Mouse (Mus musculus) embryonic facial prominence, embryonic 13.5 days (tissue): Measurements from ENCODE around the gene Herc2. TPM values are rescaled to one million over a fixed set of nuclear protein-coding genes. Genes with fewer than 3 reads are reported as not detected.

Experiments
- ATAC-seq: fragments of 200-750 bp; cut with Nextera tagmentation; 2 replicates; pipeline ENCODE4 v1.8.0; 2017; ENCODE audit warnings: low read depth; ENCODE audit not compliant: insufficient number of reproducible peaks, insufficient read depth, low FRiP score, low TSS enrichment
- H3K27ac ChIP-seq: fragments of 300-500 bp; sonication (generic); 2 replicates; pipeline ENCODE4 v1.5.1; 2015; ENCODE audit warnings: moderate library complexity, mild to moderate bottlenecking, inconsistent platforms
- H3K27me3 ChIP-seq: fragments of 300-500 bp; sonication (generic); 2 replicates; pipeline ENCODE4 v1.6.1; 2015; ENCODE audit warnings: mild to moderate bottlenecking, inconsistent platforms
- H3K36me3 ChIP-seq: fragments of 300-500 bp; sonication (generic); 2 replicates; pipeline ENCODE4 v1.6.1; 2015; ENCODE audit warnings: mild to moderate bottlenecking, inconsistent platforms
- H3K4me1 ChIP-seq: fragments of 300-500 bp; sonication (generic); 2 replicates; pipeline ENCODE4 v1.6.1; 2015; ENCODE audit warnings: inconsistent platforms
- H3K4me2 ChIP-seq: fragments of 300-500 bp; sonication (generic); 2 replicates; pipeline ENCODE4 v1.6.1; 2015; ENCODE audit warnings: moderate library complexity, mild to moderate bottlenecking, inconsistent platforms
- H3K4me3 ChIP-seq: fragments of 300-500 bp; sonication (generic); 2 replicates; pipeline ENCODE4 v1.5.1; 2015; ENCODE audit warnings: mild to moderate bottlenecking, inconsistent platforms
- H3K9ac ChIP-seq: fragments of 300-500 bp; sonication (generic); 2 replicates; pipeline ENCODE4 v1.6.1; 2015; ENCODE audit warnings: mild to moderate bottlenecking, inconsistent platforms
- H3K9me3 ChIP-seq: fragments of 300-500 bp; sonication (generic); 2 replicates; pipeline ENCODE4 v1.6.1; 2016; ENCODE audit warnings: inconsistent platforms
- WGBS: fragments of 180-500 bp; shearing (Covaris S2); methylation state at CpG from one replicate; pipeline ENCODE4 v1.1.7; 2015; ENCODE audit warnings: mixed read lengths; 5-methylcytosine and 5-hydroxymethylcytosine counted together
- polyA plus RNA-seq: library from polyadenylated mRNA; unstranded; fragments of >200 nt; fragmentation: Nextera tagmentation; extraction: Ambion mirVana; gene quantifications from 2 replicates; pipeline ENCODE4 v1.2.1, GENCODE M21; 2015

Herc2 gene
- polyA plus RNA-seq, 1 experiment from 2014 or later = 32.5 TPM

GRCm38 (mm10) chr7:56071724-56072123 is 21.7 kb downstream of the Herc2 start:
- H3K36me3 ChIP-seq = peaks cover 22% of the 10 kb centered on the region; the same call in 1 of the 2 replicates
- H3K9me3 ChIP-seq = no peaks in the 10 kb centered on the region
- H3K27ac ChIP-seq = no peak overlapping the region
- no peak for ATAC-seq
- H3K27me3 ChIP-seq = no peaks in the 10 kb centered on the region
- H3K4me2 ChIP-seq = no peak overlapping the region
- no peak overlapping the region for H3K9ac ChIP-seq
- 90% methylated on average over 4 of the region's 4 CpGs for WGBS
- no peaks in the 10 kb centered on the region for H3K4me1 ChIP-seq
- no peak overlapping the region for H3K4me3 ChIP-seq

DNA sequence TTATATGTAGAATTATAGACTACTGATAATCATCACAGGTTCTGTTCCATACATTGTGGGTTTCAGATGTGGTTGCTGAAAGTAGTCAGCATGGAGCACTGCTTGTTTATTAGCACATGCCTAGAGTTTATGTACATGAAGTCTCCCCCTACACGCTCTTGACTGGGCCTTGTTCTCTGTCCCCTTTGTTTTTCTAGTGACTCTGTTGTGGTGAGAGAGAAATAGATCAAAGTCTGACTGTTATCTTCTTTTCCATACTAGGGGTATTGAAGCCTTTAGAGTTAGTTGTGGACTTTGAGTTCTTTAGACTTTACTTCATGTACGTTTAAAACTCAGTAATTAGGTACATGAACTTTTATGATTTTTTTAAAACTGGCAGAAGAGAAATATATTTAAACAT is 33.0 kb downstream of the Herc2 start:
- Histone ChIP-seq H3K9me3 (no peaks in the 10 kb centered on the region), H3K27me3 (no peaks in the 10 kb centered on the region), H3K27ac (no peak overlapping the region), H3K36me3 (peaks cover 36% of the 10 kb centered on the region), H3K4me2 (no peak overlapping the region), H3K9ac (no peak overlapping the region), H3K4me3 (no peak overlapping the region), H3K4me1 (no peaks in the 10 kb centered on the region)
- 89% methylated on average over 2 of the region's 2 CpGs for WGBS
- ATAC-seq = no peak

GRCm38 (mm10) chr7:56089097-56089496 is 39.1 kb downstream of the Herc2 start:
- no peak overlapping the region for H3K4me3 ChIP-seq
- no peak for ATAC-seq
- H3K4me2 ChIP-seq = no peak overlapping the region
- H3K27ac ChIP-seq = no peak overlapping the region
- H3K9ac ChIP-seq = no peak overlapping the region
- H3K9me3 ChIP-seq = no peaks in the 10 kb centered on the region
- no peaks in the 10 kb centered on the region for H3K4me1 ChIP-seq
- H3K36me3 ChIP-seq = peaks cover 74% of the 10 kb centered on the region
- WGBS = 84% methylated on average over 3 of the region's 3 CpGs
- no peaks in the 10 kb centered on the region for H3K27me3 ChIP-seq

DNA sequence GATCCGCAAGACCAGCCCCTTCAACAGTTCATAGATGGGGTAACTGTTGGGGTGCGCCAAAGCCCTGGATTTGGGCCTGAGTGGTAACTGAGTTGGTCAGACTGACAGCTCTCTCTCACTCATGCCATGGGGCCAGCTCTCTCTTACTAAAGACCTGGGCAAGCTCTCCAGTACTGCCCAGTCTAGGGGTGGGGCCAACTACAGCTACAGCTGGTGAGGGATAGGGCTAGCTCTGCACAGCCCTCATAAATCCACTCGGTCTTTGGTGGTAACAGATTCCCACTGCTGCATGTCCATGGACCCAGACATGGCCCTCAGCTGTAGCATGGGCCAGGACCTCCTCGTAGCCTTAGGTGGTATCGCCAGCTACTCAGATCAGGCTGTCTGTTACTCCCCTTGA is 41.4 kb downstream of the Herc2 start:
- Histone ChIP-seq H3K36me3 (peaks cover 76% of the 10 kb centered on the region), H3K4me3 (no peak overlapping the region), H3K27ac (no peak overlapping the region), H3K27me3 (no peaks in the 10 kb centered on the region), H3K9me3 (no peaks in the 10 kb centered on the region), H3K4me1 (no peaks in the 10 kb centered on the region), H3K9ac (no peak overlapping the region), H3K4me2 (no peak overlapping the region)
- WGBS = 94% methylated on average over 5 of the region's 5 CpGs
- ATAC-seq = no peak

DNA sequence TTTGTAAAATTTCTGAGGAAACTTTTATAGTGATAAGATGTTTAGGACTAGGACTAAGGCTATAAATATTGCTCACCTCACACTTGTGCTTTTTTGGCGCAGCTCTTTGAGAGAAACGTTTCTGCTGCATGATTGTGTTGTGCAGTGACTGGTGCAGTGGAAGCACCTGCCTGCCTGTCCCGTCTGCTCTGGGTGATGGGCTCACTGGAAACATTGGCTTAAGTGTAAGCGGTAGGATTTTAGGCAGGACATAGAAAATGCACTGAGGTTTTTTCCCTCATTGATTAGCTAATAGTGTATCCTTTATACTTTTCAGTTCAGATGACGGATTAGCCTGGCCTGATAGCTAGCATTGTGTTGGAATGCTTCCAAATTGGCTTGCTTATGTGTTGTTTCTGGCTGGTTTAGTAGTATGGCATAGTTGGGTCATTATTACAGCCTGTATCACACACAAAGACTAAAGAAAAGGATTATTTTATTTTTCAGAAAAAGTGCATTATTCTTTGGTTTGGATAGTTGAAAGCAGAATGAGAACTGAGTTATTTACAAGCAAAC is 52.4 kb downstream of the Herc2 start:
- WGBS = 88% methylated on average over 5 of the region's 5 CpGs
- ATAC-seq = no peak
- Histone ChIP-seq H3K9me3 (no peaks in the 10 kb centered on the region), H3K27me3 (no peaks in the 10 kb centered on the region), H3K4me3 (no peak overlapping the region), H3K36me3 (peaks cover 69% of the 10 kb centered on the region), H3K27ac (no peak overlapping the region), H3K4me2 (no peak overlapping the region), H3K9ac (no peak overlapping the region), H3K4me1 (no peaks in the 10 kb centered on the region)

- peaks cover 57% of the 10 kb centered on the region for H3K36me3 ChIP-seq
- WGBS = 84% methylated on average over 6 of the region's 6 CpGs
- no peak for ATAC-seq
These were observed 63.0 kb downstream of the Herc2 start for GRCm38 (mm10) chr7:56112999-56113398.

GRCm38 (mm10) chr7:56114148-56114547 is 64.2 kb downstream of the Herc2 start:
- H3K27ac ChIP-seq = no peak overlapping the region
- no peak overlapping the region for H3K9ac ChIP-seq
- H3K4me3 ChIP-seq = no peak overlapping the region
- 69% methylated on average over 1 of the region's 1 CpGs for WGBS
- no peaks in the 10 kb centered on the region for H3K4me1 ChIP-seq
- ATAC-seq = no peak
- H3K36me3 ChIP-seq = peaks cover 50% of the 10 kb centered on the region
- H3K4me2 ChIP-seq = no peak overlapping the region
- no peaks in the 10 kb centered on the region for H3K9me3 ChIP-seq
- H3K27me3 ChIP-seq = no peaks in the 10 kb centered on the region

More at GRCm38 (mm10) chr7:56112999-56113398, 63.0 kb downstream of the Herc2 start:
- H3K9me3 ChIP-seq = no peaks in the 10 kb centered on the region
- H3K4me2 ChIP-seq = no peak overlapping the region
- no peak overlapping the region for H3K9ac ChIP-seq
- no peak overlapping the region for H3K27ac ChIP-seq
- H3K27me3 ChIP-seq = no peaks in the 10 kb centered on the region
- H3K4me3 ChIP-seq = no peak overlapping the region
- H3K4me1 ChIP-seq = no peaks in the 10 kb centered on the region

- no peaks in the 10 kb centered on the region for H3K27me3 ChIP-seq
- no peak overlapping the region for H3K9ac ChIP-seq
- peaks cover 39% of the 10 kb centered on the region for H3K36me3 ChIP-seq
- no peak overlapping the region for H3K4me2 ChIP-seq
- H3K4me3 ChIP-seq = no peak overlapping the region
- H3K4me1 ChIP-seq = no peaks in the 10 kb centered on the region
- 69% methylated on average over 7 of the region's 7 CpGs for WGBS
- H3K9me3 ChIP-seq = no peaks in the 10 kb centered on the region
- no peak for ATAC-seq
- H3K27ac ChIP-seq = no peak overlapping the region
These were observed 71.0 kb downstream of the Herc2 start for GRCm38 (mm10) chr7:56120968-56121367.

GRCm38 (mm10) chr7:56121425-56121824 is 71.4 kb downstream of the Herc2 start:
- ATAC-seq = no peak
- Histone ChIP-seq H3K27ac (no peak overlapping the region), H3K4me3 (no peak overlapping the region), H3K27me3 (no peaks in the 10 kb centered on the region), H3K4me2 (no peak overlapping the region), H3K9ac (no peak overlapping the region), H3K4me1 (no peaks in the 10 kb centered on the region), H3K36me3 (peaks cover 39% of the 10 kb centered on the region), H3K9me3 (no peaks in the 10 kb centered on the region)
- WGBS = 87% methylated on average over 5 of the region's 5 CpGs

- H3K4me2 ChIP-seq = no peak overlapping the region
- no peak overlapping the region for H3K27ac ChIP-seq
- no peak overlapping the region for H3K4me3 ChIP-seq
- H3K27me3 ChIP-seq = no peaks in the 10 kb centered on the region
- peaks cover 52% of the 10 kb centered on the region for H3K36me3 ChIP-seq
- no peaks in the 10 kb centered on the region for H3K9me3 ChIP-seq
- ATAC-seq = no peak
- H3K9ac ChIP-seq = no peak overlapping the region
- H3K4me1 ChIP-seq = no peaks in the 10 kb centered on the region
- WGBS = 93% methylated on average over 3 of the region's 3 CpGs
These were observed 78.1 kb downstream of the Herc2 start for GRCm38 (mm10) chr7:56128080-56128479.

DNA sequence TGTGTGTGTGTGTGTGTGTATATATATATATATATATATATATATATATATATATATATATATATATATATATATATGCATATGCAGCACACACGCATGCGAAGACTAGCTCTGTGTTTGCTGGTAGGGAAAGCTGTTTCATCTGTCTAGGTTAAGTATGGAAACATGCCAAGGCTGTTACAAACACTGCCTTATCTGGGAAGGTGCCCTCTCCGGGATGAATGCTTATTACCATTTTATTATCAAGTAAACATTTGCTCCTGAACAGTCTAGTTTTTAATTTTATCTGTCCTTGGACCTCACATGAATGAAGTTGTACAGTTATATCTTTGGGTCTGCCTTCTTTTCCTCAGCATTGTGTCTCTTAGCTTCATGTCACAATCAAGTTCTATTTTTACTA is 79.6 kb downstream of the Herc2 start:
- no peaks in the 10 kb centered on the region for H3K27me3 ChIP-seq
- WGBS = 94% methylated on average over 3 of the region's 3 CpGs
- H3K4me3 ChIP-seq = no peak overlapping the region
- no peak overlapping the region for H3K9ac ChIP-seq
- H3K4me1 ChIP-seq = no peaks in the 10 kb centered on the region
- peaks cover 60% of the 10 kb centered on the region for H3K36me3 ChIP-seq
- H3K4me2 ChIP-seq = no peak overlapping the region
- H3K9me3 ChIP-seq = no peaks in the 10 kb centered on the region
- no peak for ATAC-seq
- no peak overlapping the region for H3K27ac ChIP-seq

GRCm38 (mm10) chr7:56131548-56131947 is 81.6 kb downstream of the Herc2 start:
- ATAC-seq = no peak
- 56% methylated on average over 6 of the region's 6 CpGs for WGBS

More at GRCm38 (mm10) chr7:56131548-56131947, 81.6 kb downstream of the Herc2 start:
- no peak overlapping the region for H3K4me2 ChIP-seq
- no peaks in the 10 kb centered on the region for H3K4me1 ChIP-seq
- H3K27me3 ChIP-seq = no peaks in the 10 kb centered on the region
- H3K27ac ChIP-seq = no peak overlapping the region
- no peak overlapping the region for H3K9ac ChIP-seq
- H3K4me3 ChIP-seq = no peak overlapping the region
- H3K36me3 ChIP-seq = peaks cover 64% of the 10 kb centered on the region
- no peaks in the 10 kb centered on the region for H3K9me3 ChIP-seq
